ENCODE assay signal across 14 mouse cellular contexts in genomic region chr6:47281584-47281983, GRCm38 (mm10).
"Had no signal": no experiment of that assay in that cellular context is flagged by ENCODE, and none has a peak within 500 bp of the region (broad histone marks: within the 10 kb centered on the region; RNA-seq: fewer than 3 reads in every experiment).

No protein-coding gene starts in this region.

- H3K4me3 ChIP-seq: limb, embryonic 10.5 days; liver, embryonic 15.5 days; megakaryocyte, embryonic 14.5 days; midbrain, embryonic 12.5 days; neural tube, embryonic 12.5 days had no signal

- H3K4me2 ChIP-seq: liver, embryonic 11.5 days; liver, embryonic 15.5 days; midbrain, embryonic 12.5 days; neural tube, embryonic 12.5 days had no signal

- H3K9me3 ChIP-seq: limb, embryonic 10.5 days; liver, embryonic 15.5 days; megakaryocyte, embryonic 14.5 days; midbrain, embryonic 12.5 days; neural tube, embryonic 12.5 days had no signal

- H3K9ac ChIP-seq: liver, embryonic 15.5 days; midbrain, embryonic 12.5 days; neural tube, embryonic 12.5 days had no signal

- H3K36me3 ChIP-seq: limb, embryonic 10.5 days; liver, embryonic 15.5 days; midbrain, embryonic 12.5 days; neural tube, embryonic 12.5 days had no signal

- H3K4me1 ChIP-seq: liver, embryonic 15.5 days; megakaryocyte, embryonic 14.5 days had no signal

- H3K27me3 ChIP-seq: liver, embryonic 15.5 days; neural tube, embryonic 12.5 days had no signal

- H3K27ac ChIP-seq: limb, embryonic 10.5 days; liver, embryonic 15.5 days; macrophage; midbrain, embryonic 12.5 days; neural tube, embryonic 12.5 days had no signal

- DNase-seq: kidney, adult 9 months; kidney, postnatal 10 days; lung, adult 2 months; lung, postnatal 14 days; spleen, adult 18-20 months; thymus, adult 18-20 months; thymus, postnatal 14 days had no signal
